Mouse (Mus musculus) liver, embryonic 14 days (tissue): ENCODE data around the gene Ccdc86. TPM values are rescaled to one million over a fixed set of nuclear protein-coding genes. Genes with fewer than 3 reads are reported as not detected.

Source experiments
- polyA plus RNA-seq: library from polyadenylated mRNA; depleted of rRNA; stranded (reverse); fragments of >200 nt; gene quantifications from 2 replicates; pipeline ENCODE4 v1.2.3, GENCODE M21; 2012; rRNA removed

The Ccdc86 gene
- 3.6 and 5.4 TPM in 2 replicates for polyA plus RNA-seq

DNA sequence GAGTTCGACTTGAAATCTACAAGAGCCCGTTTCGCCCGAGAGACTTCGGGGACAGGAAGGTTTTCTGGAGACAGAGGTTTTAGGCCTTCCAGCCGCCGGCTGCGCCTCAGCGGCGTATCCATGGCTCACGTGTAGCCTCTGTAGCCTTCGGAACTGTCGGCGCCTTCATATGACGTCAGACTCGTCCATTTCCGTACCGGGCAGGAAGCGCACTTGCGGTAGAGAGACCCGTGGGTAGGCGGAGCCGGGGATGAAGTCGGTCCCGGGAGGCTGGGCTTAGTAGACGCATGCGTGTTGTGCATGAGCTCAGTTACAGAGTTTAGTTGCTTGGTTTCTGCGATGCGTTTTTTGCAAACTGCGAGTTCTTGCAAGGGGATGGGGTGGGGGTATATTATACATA is at the start of gene Ccdc86:
Gene Ccdc86 (minus strand): TSS at position 155 of the 400 bp plus-strand sequence.

GRCm38 (mm10) chr19:10993150-10993549 is 44.1 kb upstream of the Ccdc86 start, which contains the start of gene Ms4a15:
Ms4a15 (minus strand) TSS chr19:10993250.

GRCm38 (mm10) chr19:10974238-10974865 is 25.3 kb upstream of the Ccdc86 start, which contains the start of gene Ms4a10:
Ms4a10 (minus strand) TSS chr19:10974670.

DNA sequence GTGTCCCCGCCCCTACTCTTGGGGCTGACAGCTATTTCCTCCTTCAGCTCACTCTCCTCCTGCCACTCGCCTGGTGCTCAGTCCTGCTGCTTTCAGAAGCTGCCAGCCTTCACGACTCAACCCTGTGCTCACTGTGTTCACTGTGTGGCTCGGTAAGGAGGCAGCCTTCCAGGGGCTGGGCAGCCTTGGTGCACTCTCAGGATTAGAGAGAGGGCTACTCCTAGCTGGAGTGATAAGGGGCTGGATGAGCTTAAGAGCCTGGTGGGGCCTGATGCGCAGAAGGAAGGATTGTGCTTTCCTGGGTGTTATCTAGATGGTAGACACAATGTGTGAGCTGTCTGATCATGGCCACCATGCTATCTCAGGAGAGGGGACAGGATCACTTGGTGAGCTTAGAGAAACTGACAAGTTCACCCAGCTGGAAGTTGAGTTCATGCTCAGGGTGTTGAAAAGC is 11.9 kb downstream of the Ccdc86 start, which contains the start of gene Ptgdr2:
Gene Ptgdr2 (plus strand): TSS at position 51 of the 454 bp plus-strand sequence.

GRCm38 (mm10) chr19:10920532-10920931 is 28.5 kb downstream of the Ccdc86 start, which contains the start of gene Zp1:
Zp1 (minus strand) TSS chr19:10920632.

DNA sequence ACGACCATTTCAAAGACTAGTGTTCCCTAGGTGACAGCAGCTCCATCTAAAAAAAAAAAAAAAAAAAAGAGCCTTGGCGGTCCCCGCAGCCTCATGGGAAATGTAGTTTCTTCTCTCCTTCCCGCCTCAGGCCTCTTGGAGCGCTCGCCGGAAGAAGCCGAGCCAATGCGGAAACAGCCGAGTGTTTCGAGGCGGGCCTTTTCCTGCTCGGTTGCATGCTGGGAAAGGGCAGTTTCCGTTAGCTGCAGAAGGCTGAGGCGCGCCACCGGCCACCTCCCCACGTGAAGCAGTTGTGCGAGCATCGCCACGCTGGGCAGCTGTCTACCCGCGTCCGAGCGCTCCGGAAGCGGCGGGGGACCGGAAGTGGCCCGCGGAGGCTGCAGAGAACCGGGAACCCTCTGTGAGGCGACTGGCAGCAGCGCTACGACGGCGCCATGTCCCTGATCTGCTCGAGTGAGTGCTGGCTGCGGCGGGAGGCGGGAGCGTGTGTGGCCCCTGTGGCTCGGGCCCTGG is 54.0 kb downstream of the Ccdc86 start, which contains the start of gene Prpf19:
Gene Prpf19 (plus strand): TSS at position 216 of the 513 bp plus-strand sequence.

Other genes with a start within 250 kb of the Ccdc86 start
- gene Cd5, start 210.3 kb downstream of the Ccdc86 start, polyA plus RNA-seq: 0.02 TPM in 2 replicates
- not detected in 2 replicates for gene Cd6, start 119.2 kb downstream of the Ccdc86 start, polyA plus RNA-seq
- gene Slc15a3, start 109.5 kb downstream of the Ccdc86 start, polyA plus RNA-seq: 3.6 and 4.0 TPM in 2 replicates
- 2.2 and 2.7 TPM in 2 replicates for gene Tmem132a, start 79.3 kb downstream of the Ccdc86 start, polyA plus RNA-seq
- 10.6 and 11.7 TPM in 2 replicates for gene Tmem109, start 67.3 kb downstream of the Ccdc86 start, polyA plus RNA-seq
- gene Prpf19, start 54.0 kb downstream of the Ccdc86 start, polyA plus RNA-seq: 98.2 and 111 TPM in 2 replicates
- not detected in 2 replicates for gene Zp1, start 28.6 kb downstream of the Ccdc86 start, polyA plus RNA-seq
- 0.02 and 0.05 TPM in 2 replicates for gene Ptgdr2, start 12.1 kb downstream of the Ccdc86 start, polyA plus RNA-seq
- not detected in 2 replicates for gene Ms4a10, start 25.4 kb upstream of the Ccdc86 start, polyA plus RNA-seq
- gene Ms4a15, start 44.0 kb upstream of the Ccdc86 start, polyA plus RNA-seq: not detected in 2 replicates
- gene Ms4a18, start 68.8 kb upstream of the Ccdc86 start, polyA plus RNA-seq: not detected in 2 replicates
- 0.03 and 0.12 TPM in 2 replicates for gene Ms4a8a, start 131.8 kb upstream of the Ccdc86 start, polyA plus RNA-seq
- gene 1700017D01Rik, start 181.6 kb upstream of the Ccdc86 start, polyA plus RNA-seq: not detected in 2 replicates
- not detected in 2 replicates for gene 1700025F22Rik, start 216.1 kb upstream of the Ccdc86 start, polyA plus RNA-seq
- gene Ms4a13, start 247.5 kb upstream of the Ccdc86 start, polyA plus RNA-seq: not detected in 2 replicates